Mouse (Mus musculus): Measurements from ENCODE around the gene Ccdc70. TPM values are rescaled to one million over a fixed set of nuclear protein-coding genes. Genes with fewer than 3 reads are reported as not detected.

Gene Ccdc70
- polyA plus RNA-seq, 1 experiment from 2014 or later, result not detected

DNA sequence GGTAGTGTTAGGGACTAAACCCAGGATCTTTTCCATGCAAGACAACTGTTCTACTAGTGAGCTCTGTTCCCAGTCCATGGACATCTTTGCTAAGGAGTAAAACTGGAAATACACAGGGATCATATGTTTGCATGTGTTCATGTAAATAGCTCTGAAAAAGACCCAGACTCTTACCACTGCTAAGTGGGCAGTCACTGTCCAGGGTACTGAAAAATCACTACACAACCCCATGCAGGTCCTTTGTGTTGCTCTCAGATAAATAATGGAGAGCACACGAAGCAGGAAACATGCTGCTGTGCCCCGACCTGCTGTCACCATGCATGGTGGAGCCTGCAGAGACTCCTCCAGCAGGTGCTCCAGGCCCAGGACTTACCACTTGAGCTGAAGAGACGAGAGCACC, 25.6 kb downstream of the Ccdc70 start:
- Histone ChIP-seq H3K9me3 (no peaks in the 10 kb centered on the region), H3K27ac (no peak overlapping the region), H3K4me1 (no peaks in the 10 kb centered on the region), H3K4me3 (no peak overlapping the region), H3K27me3 (ENCODE audit: poor library complexity, severe bottlenecking) (no peaks in the 10 kb centered on the region), H3K36me3 (replicated peaks) (no peaks in the 10 kb centered on the region)
- DNase-seq (ENCODE audit: extremely low spot score, low spot score), result no peak
- WGBS, result 59% methylated on average over 3 of the region's 3 CpGs

GRCm38 (mm10) chr8:22004750-22005522, 35.4 kb downstream of the Ccdc70 start:
- Histone ChIP-seq H3K27me3 (ENCODE audit: poor library complexity, severe bottlenecking) (peaks cover 59% of the 10 kb centered on the region), H3K4me3 (no peak overlapping the region), H3K27ac (no peak overlapping the region), H3K4me1 (peaks cover 9% of the 10 kb centered on the region; the same call in 1 of the 2 replicates), H3K36me3 (replicated peaks) (no peaks in the 10 kb centered on the region), H3K9me3 (no peaks in the 10 kb centered on the region)
- DNase-seq (ENCODE audit: extremely low spot score, low spot score), result no peak
- WGBS, result 84% methylated on average over 14 of the region's 14 CpGs

DNA sequence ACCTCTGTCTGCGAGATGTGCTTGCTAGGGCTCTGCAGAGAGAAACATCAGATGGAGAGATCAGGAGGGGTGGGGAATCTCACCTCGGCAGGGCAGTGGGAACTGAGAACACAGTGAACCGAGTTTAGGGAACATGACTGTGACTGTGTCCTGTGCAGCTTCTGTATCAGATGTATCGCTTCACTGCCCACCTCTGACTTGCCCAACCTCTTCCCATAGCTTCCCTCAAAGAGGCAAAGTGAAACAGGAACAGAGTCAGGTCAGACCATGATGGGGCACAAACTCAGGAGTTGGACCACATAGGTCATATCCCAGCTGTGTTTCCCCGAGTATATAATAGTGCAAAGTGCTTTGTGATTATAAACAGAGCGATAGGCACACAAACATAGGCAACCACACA, 36.8 kb downstream of the Ccdc70 start:
- no peak for DNase-seq (ENCODE audit: extremely low spot score, low spot score)
- WGBS, result 88% methylated on average over 6 of the region's 6 CpGs

DNA sequence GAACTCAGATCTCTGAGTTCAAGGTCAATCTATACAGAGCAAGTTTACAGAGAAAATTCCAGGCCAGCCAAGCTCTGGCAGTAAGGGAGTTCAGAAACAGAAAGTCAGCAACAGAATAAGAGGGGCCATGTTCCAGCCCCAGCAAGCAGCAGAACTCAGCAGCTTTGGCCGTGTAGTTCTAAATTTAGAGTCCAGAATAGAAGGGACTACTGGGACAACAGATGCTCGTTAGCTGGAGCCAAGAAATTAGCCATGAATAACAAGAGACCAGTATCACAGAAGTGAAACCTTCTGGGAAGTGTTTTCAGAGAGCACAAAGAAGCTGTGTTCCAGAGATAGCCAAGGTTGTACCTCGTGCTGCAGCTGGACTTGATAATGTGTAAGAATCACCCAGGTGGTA, 39.8 kb downstream of the Ccdc70 start:
- H3K27ac ChIP-seq, result no peak overlapping the region
- WGBS, result 65% methylated on average over 3 of the region's 3 CpGs
- peaks cover 22% of the 10 kb centered on the region for H3K4me1 ChIP-seq
- no peak for DNase-seq (ENCODE audit: extremely low spot score, low spot score)
- no peak overlapping the region for H3K4me3 ChIP-seq
- no peaks in the 10 kb centered on the region for H3K36me3 ChIP-seq (replicated peaks)
- peaks cover 90% of the 10 kb centered on the region for H3K27me3 ChIP-seq (ENCODE audit: poor library complexity, severe bottlenecking)
- H3K9me3 ChIP-seq, result no peaks in the 10 kb centered on the region

More for the DNA sequence above, 36.8 kb downstream of the Ccdc70 start:
- H3K36me3 ChIP-seq (replicated peaks), result no peaks in the 10 kb centered on the region
- H3K9me3 ChIP-seq, result no peaks in the 10 kb centered on the region
- H3K4me1 ChIP-seq, result peaks cover 9% of the 10 kb centered on the region; the same call in 1 of the 2 replicates
- H3K27ac ChIP-seq, result no peak overlapping the region
- no peak overlapping the region for H3K4me3 ChIP-seq
- peaks cover 74% of the 10 kb centered on the region for H3K27me3 ChIP-seq (ENCODE audit: poor library complexity, severe bottlenecking)

DNA sequence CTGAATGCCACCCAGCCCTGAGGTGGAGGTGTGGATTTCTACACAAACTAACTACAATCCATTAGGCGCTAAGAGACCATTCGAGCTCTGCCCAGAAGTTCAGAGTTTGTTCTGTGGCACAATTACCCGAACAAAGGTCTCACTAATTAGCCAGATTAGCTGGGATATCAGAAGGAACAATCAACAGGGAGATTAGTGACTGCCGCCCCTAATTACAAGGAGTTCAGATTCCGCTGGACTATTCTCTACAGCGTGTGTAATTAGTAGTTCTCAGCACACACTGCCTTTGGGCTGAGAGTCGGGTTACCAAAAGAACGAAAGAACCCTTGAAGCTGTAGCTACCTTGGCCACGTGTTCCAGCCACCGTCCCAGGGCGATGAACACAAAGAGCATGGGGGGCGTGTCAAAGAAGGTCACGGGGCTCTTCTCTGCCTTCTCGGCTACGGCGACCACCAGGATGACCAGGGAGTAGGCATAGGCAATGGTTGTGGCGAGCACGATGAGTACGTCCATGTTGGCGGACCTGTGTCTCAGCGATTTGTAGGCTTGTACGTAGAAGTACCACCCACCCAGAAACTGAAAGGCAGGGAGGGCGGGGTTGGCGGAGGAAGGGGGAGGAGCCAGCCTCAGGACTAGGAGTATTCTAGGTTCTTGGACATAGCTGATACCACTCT, 43.6 kb downstream of the Ccdc70 start:
- H3K4me1 ChIP-seq, result peaks cover 19% of the 10 kb centered on the region
- peak; percentile 54 for DNase-seq (ENCODE audit: extremely low spot score, low spot score)
- no peak overlapping the region for H3K27ac ChIP-seq
- peak overlapping the region; percentile 37 for H3K4me3 ChIP-seq
- peaks cover 3% of the 10 kb centered on the region; the same call in 1 of the 2 replicates for H3K9me3 ChIP-seq
- H3K36me3 ChIP-seq (replicated peaks), result no peaks in the 10 kb centered on the region
- 33% methylated on average over 24 of the region's 24 CpGs for WGBS
- H3K27me3 ChIP-seq (ENCODE audit: poor library complexity, severe bottlenecking), result peaks cover 93% of the 10 kb centered on the region

DNA sequence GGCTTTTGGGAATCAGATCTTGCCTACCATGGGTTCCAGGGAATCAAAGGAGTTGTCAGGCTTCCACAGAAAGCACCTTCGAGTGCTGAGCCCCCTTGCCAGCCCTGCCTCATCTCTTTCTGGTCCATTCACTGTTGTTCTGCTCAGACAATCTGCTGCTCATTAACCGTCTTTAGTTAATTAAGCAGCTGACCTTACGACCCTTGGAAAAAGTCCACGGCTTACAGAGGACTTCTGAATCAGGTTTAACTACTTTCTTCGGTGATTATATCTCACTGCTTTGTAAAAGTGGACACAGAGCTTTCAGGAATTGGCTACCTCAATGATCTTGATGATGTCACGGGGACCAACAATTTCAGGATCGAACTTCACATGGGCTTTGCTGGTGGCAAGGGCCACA, 48.2 kb downstream of the Ccdc70 start:
- Histone ChIP-seq H3K4me1 (peaks cover 18% of the 10 kb centered on the region), H3K27ac (no peak overlapping the region), H3K9me3 (peaks cover 3% of the 10 kb centered on the region; the same call in 1 of the 2 replicates), H3K4me3 (no peak overlapping the region), H3K27me3 (ENCODE audit: poor library complexity, severe bottlenecking) (peaks cover 87% of the 10 kb centered on the region), H3K36me3 (replicated peaks) (no peaks in the 10 kb centered on the region)
- DNase-seq (ENCODE audit: extremely low spot score, low spot score), result no peak
- 33% methylated on average over 7 of the region's 7 CpGs for WGBS

GRCm38 (mm10) chr8:22019498-22019897, 49.9 kb downstream of the Ccdc70 start:
- Histone ChIP-seq H3K27me3 (ENCODE audit: poor library complexity, severe bottlenecking) (peaks cover 75% of the 10 kb centered on the region), H3K9me3 (peaks cover 3% of the 10 kb centered on the region; the same call in 1 of the 2 replicates), H3K4me3 (no peak overlapping the region), H3K4me1 (peaks cover 9% of the 10 kb centered on the region), H3K27ac (no peak overlapping the region), H3K36me3 (replicated peaks) (no peaks in the 10 kb centered on the region)
- 93% methylated on average over 5 of the region's 5 CpGs for WGBS
- no peak for DNase-seq (ENCODE audit: extremely low spot score, low spot score)

DNA sequence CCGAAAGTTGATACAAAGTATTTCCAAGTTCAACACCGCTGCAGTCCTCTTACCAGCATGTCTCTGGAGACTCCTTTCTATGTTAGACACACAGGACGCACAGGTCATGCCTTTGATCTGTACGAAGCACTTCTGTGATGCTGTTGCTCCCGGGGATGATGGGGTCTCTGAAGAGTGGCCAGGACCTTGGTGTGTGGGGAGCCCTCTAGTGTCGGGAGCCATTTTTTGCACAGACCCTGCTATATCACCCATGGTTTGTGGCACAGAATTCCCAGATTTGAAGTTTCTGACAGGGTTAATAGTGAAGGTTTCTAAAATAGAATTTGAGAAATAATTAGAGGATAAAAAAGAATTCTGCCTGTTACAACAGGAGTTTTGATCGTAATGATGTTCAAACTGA, 52.7 kb downstream of the Ccdc70 start:
- peaks cover 48% of the 10 kb centered on the region for H3K27me3 ChIP-seq (ENCODE audit: poor library complexity, severe bottlenecking)
- H3K36me3 ChIP-seq (replicated peaks), result no peaks in the 10 kb centered on the region
- H3K4me1 ChIP-seq, result peaks cover 9% of the 10 kb centered on the region
- WGBS, result 61% methylated on average over 7 of the region's 7 CpGs
- no peak overlapping the region for H3K27ac ChIP-seq
- H3K4me3 ChIP-seq, result no peak overlapping the region
- H3K9me3 ChIP-seq, result no peaks in the 10 kb centered on the region
- no peak for DNase-seq (ENCODE audit: extremely low spot score, low spot score)

Other genes with a start within 250 kb of the Ccdc70 start
- not detected in 2 replicates for gene Defa24, start 235.3 kb upstream of the Ccdc70 start, polyA plus RNA-seq (2016; fragmentation: Nextera tagmentation; extraction: Ambion mirVana)
- not detected in 2 replicates for gene Defb50, start 146.2 kb upstream of the Ccdc70 start, polyA plus RNA-seq (2016; fragmentation: Nextera tagmentation; extraction: Ambion mirVana)
- not detected in 2 replicates for gene Defb2, start 129.8 kb upstream of the Ccdc70 start, polyA plus RNA-seq (2016; fragmentation: Nextera tagmentation; extraction: Ambion mirVana)
- not detected in 2 replicates for gene Defb10, start 110.9 kb upstream of the Ccdc70 start, polyA plus RNA-seq (2016; fragmentation: Nextera tagmentation; extraction: Ambion mirVana)
- not detected in 2 replicates for gene Defb9, start 84.4 kb upstream of the Ccdc70 start, polyA plus RNA-seq (2016; fragmentation: Nextera tagmentation; extraction: Ambion mirVana)
- not detected in 2 replicates for gene Defb11, start 63.4 kb upstream of the Ccdc70 start, polyA plus RNA-seq (2016; fragmentation: Nextera tagmentation; extraction: Ambion mirVana)
- not detected in 2 replicates for gene Defb15, start 37.1 kb upstream of the Ccdc70 start, polyA plus RNA-seq (2016; fragmentation: Nextera tagmentation; extraction: Ambion mirVana)
- gene Defb35, start 31.4 kb upstream of the Ccdc70 start, polyA plus RNA-seq (2016; fragmentation: Nextera tagmentation; extraction: Ambion mirVana), result not detected in 2 replicates
- not detected in 2 replicates for gene Defb13, start 23.0 kb upstream of the Ccdc70 start, polyA plus RNA-seq (2016; fragmentation: Nextera tagmentation; extraction: Ambion mirVana)
- gene Fam90a1a, start 11.1 kb upstream of the Ccdc70 start, polyA plus RNA-seq (2016; fragmentation: Nextera tagmentation; extraction: Ambion mirVana), result not detected in 2 replicates
- gene Atp7b, start 90.5 kb downstream of the Ccdc70 start, polyA plus RNA-seq (2016; fragmentation: Nextera tagmentation; extraction: Ambion mirVana), result 2.3 and 2.7 TPM in 2 replicates
- gene Alg11, start 90.9 kb downstream of the Ccdc70 start, polyA plus RNA-seq (2016; fragmentation: Nextera tagmentation; extraction: Ambion mirVana), result 34.6 and 41.6 TPM in 2 replicates
- not detected in 2 replicates for gene Nek5, start 155.3 kb downstream of the Ccdc70 start, polyA plus RNA-seq (2016; fragmentation: Nextera tagmentation; extraction: Ambion mirVana)
- 5.8 and 6.1 TPM in 2 replicates for gene Nek3, start 196.7 kb downstream of the Ccdc70 start, polyA plus RNA-seq (2016; fragmentation: Nextera tagmentation; extraction: Ambion mirVana)
- gene Ckap2, start 216.0 kb downstream of the Ccdc70 start, polyA plus RNA-seq (2016; fragmentation: Nextera tagmentation; extraction: Ambion mirVana), result 57.3 and 59.8 TPM in 2 replicates
- 45.8 and 46.3 TPM in 2 replicates for gene Vps36, start 223.0 kb downstream of the Ccdc70 start, polyA plus RNA-seq (2016; fragmentation: Nextera tagmentation; extraction: Ambion mirVana)

Measured in forebrain, embryonic 10.5 days (tissue).